Mouse (Mus musculus): ENCODE results near the gene Ptgis. TPM values are rescaled to one million over a fixed set of nuclear protein-coding genes. Genes with fewer than 3 reads are reported as not detected.

Ptgis gene
- total and polyA plus RNA-seq, 2 experiments = 1.0 to 3.1 TPM

DNA sequence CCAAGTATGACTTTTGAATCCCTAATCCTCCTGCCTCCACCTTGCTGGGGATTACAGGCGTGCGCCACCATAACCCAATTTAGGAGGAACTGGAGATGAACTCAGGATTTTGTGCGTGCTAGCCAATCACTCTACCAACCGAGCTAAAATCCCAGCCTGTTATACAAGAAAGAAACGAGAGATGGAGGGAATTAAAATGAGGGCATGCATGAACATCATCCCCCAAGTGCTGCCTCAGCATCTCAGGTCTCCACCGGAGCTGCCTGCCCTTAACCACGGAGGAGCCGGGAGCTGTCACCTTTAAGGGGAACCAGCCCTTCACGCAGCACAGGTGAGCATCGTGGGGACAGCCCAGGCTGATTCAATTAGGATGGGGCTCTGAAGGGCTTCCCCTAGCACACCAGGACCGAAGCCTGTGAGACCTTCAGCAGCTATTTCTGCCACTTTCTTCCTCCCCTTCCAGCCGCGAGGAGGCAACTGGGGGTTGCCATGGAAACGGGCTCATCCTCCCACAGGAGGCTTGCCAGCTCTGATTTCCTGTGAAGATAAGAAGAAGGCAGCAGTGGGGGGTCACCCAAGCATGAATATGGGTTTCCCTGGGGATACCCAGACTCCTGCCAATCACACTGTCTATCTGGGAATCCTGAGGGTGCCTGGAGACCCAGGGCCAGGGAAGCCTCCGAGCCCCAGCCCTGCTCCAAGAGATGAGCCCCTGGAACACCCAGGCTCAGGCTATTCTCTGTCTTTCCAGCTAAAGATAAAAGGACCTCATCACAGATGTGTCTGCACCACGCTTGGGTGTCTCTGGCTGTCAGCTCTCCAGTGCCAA lies 38.7 kb downstream of the Ptgis start:
- Histone ChIP-seq H3K9ac (ENCODE audit: low read depth, low read length) (no peak overlapping the region), H3K27ac (replicated peaks; ENCODE audit: insufficient read depth, low read depth, low read length) (no peak overlapping the region), H3K27me3 (ENCODE audit: control insufficient read depth, insufficient read depth, low read length) (no peaks in the 10 kb centered on the region), H3K79me2 (ENCODE audit: control insufficient read depth, insufficient read depth, low read length) (no peaks in the 10 kb centered on the region), H3K36me3 (ENCODE audit: control insufficient read depth, insufficient read depth, low read length) (no peaks in the 10 kb centered on the region), H3K4me3 (ENCODE audit: insufficient read depth, low read depth, low read length) (no peak overlapping the region), H3K4me1 (ENCODE audit: control insufficient read depth, insufficient read depth, low read length) (no peaks in the 10 kb centered on the region)
- DNase-seq (ENCODE audit: extremely low read depth, low read depth, low spot score) = no peak
- no peak for TF ChIP-seq POLR2A (IDR thresholded peaks at IDR 0.05; ENCODE audit: extremely low read depth, insufficient read depth, low read length)
- TF ChIP-seq CTCF (IDR thresholded peaks at IDR 0.05; ENCODE audit: low read depth, low read length) = no peak
- 49% methylated on average over 16 of the region's 16 CpGs for WGBS

- Histone ChIP-seq H3K4me1 (ENCODE audit: control insufficient read depth, insufficient read depth, low read length) (peaks cover 2% of the 10 kb centered on the region; the same call in 1 of the 2 replicates), H3K27ac (replicated peaks; ENCODE audit: insufficient read depth, low read depth, low read length) (no peak overlapping the region), H3K9ac (ENCODE audit: low read depth, low read length) (no peak overlapping the region), H3K79me2 (ENCODE audit: control insufficient read depth, insufficient read depth, low read length) (no peaks in the 10 kb centered on the region), H3K36me3 (ENCODE audit: control insufficient read depth, insufficient read depth, low read length) (no peaks in the 10 kb centered on the region), H3K27me3 (ENCODE audit: control insufficient read depth, insufficient read depth, low read length) (no peaks in the 10 kb centered on the region), H3K4me3 (ENCODE audit: insufficient read depth, low read depth, low read length) (no peak overlapping the region)
- TF ChIP-seq CTCF (IDR thresholded peaks at IDR 0.05; ENCODE audit: low read depth, low read length) (no peak), POLR2A (IDR thresholded peaks at IDR 0.05; ENCODE audit: extremely low read depth, insufficient read depth, low read length) (no peak)
- no peak for DNase-seq (ENCODE audit: extremely low read depth, low read depth, low spot score)
- WGBS = 73% methylated on average over 13 of the region's 13 CpGs
These were observed 41.6 kb downstream of the Ptgis start for GRCm38 (mm10) chr2:167198660-167199427.

DNA sequence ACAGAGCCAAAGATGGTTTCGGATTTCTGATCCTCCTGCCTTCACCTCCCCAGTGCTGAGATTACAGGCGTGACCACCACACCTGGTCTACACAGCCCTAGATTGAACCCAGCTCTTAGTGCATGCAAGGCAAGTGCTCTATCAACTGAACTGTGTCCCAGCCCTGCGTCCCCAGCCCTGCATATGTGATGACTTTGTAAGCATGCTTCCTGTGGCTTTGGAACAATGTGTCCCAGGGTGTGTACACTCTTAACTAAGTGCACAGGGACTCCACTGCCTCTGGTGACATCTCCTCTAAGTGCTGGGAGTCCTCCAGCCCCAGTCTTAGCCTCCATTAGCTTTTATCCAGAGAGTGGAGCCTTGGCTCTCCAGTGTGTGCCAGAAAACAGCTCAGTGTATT lies 47.0 kb downstream of the Ptgis start:
- Histone ChIP-seq H3K27me3 (ENCODE audit: control insufficient read depth, insufficient read depth, low read length) (peaks cover 2% of the 10 kb centered on the region; the same call in 1 of the 2 replicates), H3K27ac (replicated peaks; ENCODE audit: insufficient read depth, low read depth, low read length) (no peak overlapping the region), H3K4me3 (ENCODE audit: insufficient read depth, low read depth, low read length) (no peak overlapping the region), H3K9ac (ENCODE audit: low read depth, low read length) (no peak overlapping the region), H3K79me2 (ENCODE audit: control insufficient read depth, insufficient read depth, low read length) (no peaks in the 10 kb centered on the region), H3K4me1 (ENCODE audit: control insufficient read depth, insufficient read depth, low read length) (peaks cover 4% of the 10 kb centered on the region; the same call in 1 of the 2 replicates), H3K36me3 (ENCODE audit: control insufficient read depth, insufficient read depth, low read length) (no peaks in the 10 kb centered on the region)
- TF ChIP-seq POLR2A (IDR thresholded peaks at IDR 0.05; ENCODE audit: extremely low read depth, insufficient read depth, low read length) = no peak
- no peak for TF ChIP-seq CTCF (IDR thresholded peaks at IDR 0.05; ENCODE audit: low read depth, low read length)
- WGBS = 75% methylated on average over 3 of the region's 3 CpGs
- no peak for DNase-seq (ENCODE audit: extremely low read depth, low read depth, low spot score)

GRCm38 (mm10) chr2:167190076-167190399 lies 50.4 kb downstream of the Ptgis start, which contains the start of gene Kcnb1:
Kcnb1 (minus strand) TSS chr2:167190155.
- peak within 1 kb of the TSS; percentile 53 for H3K4me3 ChIP-seq (ENCODE audit: insufficient read depth, low read depth, low read length)
- no peak for DNase-seq (ENCODE audit: extremely low read depth, low read depth, low spot score)
- peaks cover 4% of the 10 kb centered on the region; the same call in 1 of the 2 replicates for H3K27me3 ChIP-seq (ENCODE audit: control insufficient read depth, insufficient read depth, low read length)
- H3K79me2 ChIP-seq (ENCODE audit: control insufficient read depth, insufficient read depth, low read length) = no peaks in the 10 kb centered on the region
- no peak within 1 kb of the TSS for H3K27ac ChIP-seq (replicated peaks; ENCODE audit: insufficient read depth, low read depth, low read length)
- no peaks in the 10 kb centered on the region for H3K36me3 ChIP-seq (ENCODE audit: control insufficient read depth, insufficient read depth, low read length)
- TF ChIP-seq POLR2A (IDR thresholded peaks at IDR 0.05; ENCODE audit: extremely low read depth, insufficient read depth, low read length) (no peak), CTCF (IDR thresholded peaks at IDR 0.05; ENCODE audit: low read depth, low read length) (peak; percentile 63)
- 0 out of 2 replicates have a peak within 1 kb of the TSS, but pooled peaks have one; percentile 9 for H3K9ac ChIP-seq (ENCODE audit: low read depth, low read length)
- peaks cover 4% of the 10 kb centered on the region; the same call in 1 of the 2 replicates for H3K4me1 ChIP-seq (ENCODE audit: control insufficient read depth, insufficient read depth, low read length)
- under 1% methylated on average over 41 of the region's 41 CpGs for WGBS

DNA sequence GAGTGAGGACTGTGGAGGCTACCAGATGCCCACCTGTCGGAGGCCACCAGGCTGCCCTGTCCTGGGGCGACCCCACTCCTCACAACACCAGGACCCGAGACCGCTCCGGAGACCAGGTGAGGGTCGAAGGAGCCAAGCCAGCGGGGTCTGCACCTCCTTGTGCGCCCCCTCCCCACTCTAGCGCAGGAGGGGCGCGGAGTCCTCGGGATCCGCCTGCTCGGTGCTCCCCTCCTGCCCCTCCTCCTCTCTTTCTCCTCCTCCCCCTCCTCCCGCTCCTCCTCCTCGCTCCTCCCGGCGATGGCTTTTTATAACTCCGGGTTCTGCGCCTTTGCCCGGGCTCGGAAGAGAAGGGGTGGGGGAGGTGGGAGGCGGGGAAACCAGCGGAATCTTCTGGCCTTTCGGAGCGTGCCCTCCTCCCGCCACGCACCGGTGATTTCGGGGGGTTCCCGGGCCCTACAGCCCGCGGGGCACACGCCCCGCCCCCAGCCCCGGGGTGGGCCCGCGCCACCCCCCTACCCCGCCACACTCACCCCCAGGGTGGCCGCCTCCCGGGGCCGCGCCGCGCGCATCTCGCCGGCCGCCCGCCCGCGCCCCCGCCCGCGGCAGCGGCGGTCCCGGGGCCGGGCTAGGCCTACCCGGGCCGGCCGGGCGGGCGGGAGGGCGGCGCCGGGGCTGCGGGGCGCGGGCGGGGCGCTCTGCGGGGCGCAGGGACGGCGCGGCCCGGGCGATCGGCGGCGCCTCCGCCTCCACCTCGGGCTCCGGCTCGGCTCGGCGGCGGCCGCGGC lies 50.9 kb downstream of the Ptgis start:
- WGBS = 19% methylated on average over 86 of the region's 91 CpGs
- no peaks in the 10 kb centered on the region for H3K36me3 ChIP-seq (ENCODE audit: control insufficient read depth, insufficient read depth, low read length)
- no peak for DNase-seq (ENCODE audit: extremely low read depth, low read depth, low spot score)
- peak overlapping the region; percentile 53 for H3K4me3 ChIP-seq (ENCODE audit: insufficient read depth, low read depth, low read length)
- 0 out of 2 replicates have a peak overlapping the region, but pooled peaks have one; percentile 9 for H3K9ac ChIP-seq (ENCODE audit: low read depth, low read length)
- TF ChIP-seq CTCF (IDR thresholded peaks at IDR 0.05; ENCODE audit: low read depth, low read length) = no peak
- peaks cover 4% of the 10 kb centered on the region; the same call in 1 of the 2 replicates for H3K27me3 ChIP-seq (ENCODE audit: control insufficient read depth, insufficient read depth, low read length)
- no peak overlapping the region for H3K27ac ChIP-seq (replicated peaks; ENCODE audit: insufficient read depth, low read depth, low read length)
- H3K79me2 ChIP-seq (ENCODE audit: control insufficient read depth, insufficient read depth, low read length) = no peaks in the 10 kb centered on the region
- peaks cover 1% of the 10 kb centered on the region; the same call in 1 of the 2 replicates for H3K4me1 ChIP-seq (ENCODE audit: control insufficient read depth, insufficient read depth, low read length)
